Mouse (Mus musculus) erythroblast, embryonic 14.5 days (primary cell): Measurements from ENCODE around the gene Hoxc10.

Experiments used
- GATA1 ChIP-seq: IDR thresholded peaks from 2 replicates; pipeline ENCODE4 v1.6.1; 2012; ENCODE audit warnings: low read length, inconsistent platforms, mixed read lengths
- TAL1 ChIP-seq: IDR thresholded peaks from 3 replicates; pipeline ENCODE4 v1.6.1; 2012; ENCODE audit warnings: low read length, inconsistent platforms, mixed read lengths

GRCm38 (mm10) chr15:102920619-102921018, 46.0 kb upstream of the Hoxc10 start:
- TF ChIP-seq TAL1: no peak
- no peak for TF ChIP-seq GATA1
